ENCODE assay signal across 8 mouse cellular contexts in genomic region chr2:154791661-154792642, GRCm38 (mm10). TPM values are rescaled to one million over a fixed set of nuclear protein-coding genes. Genes with fewer than 3 reads are reported as not detected.
DNase-seq lines count a peak whose midpoint lies in the region; ATAC-seq lines count a peak whose summit lies in the region.

No protein-coding gene starts in this region.

- peak; percentile 75 for DNase-seq in ZHBTc4 (ENCODE audit: low read depth, low spot score)
- peak; percentile 69 to 72 for DNase-seq in gastrocnemius, adult 8-10 months (ENCODE audit: low spot score in 2 of 2)
- peak; percentile 83 for DNase-seq in induced T-regulatory cell, adult 2 months (ENCODE audit: low read depth)
- DNase-seq in left cerebral cortex, postnatal 25 days (ENCODE audit: low spot score in 2 of 2) = peak; percentile 43 to 57
- DNase-seq in right cerebral cortex, postnatal 36 days (ENCODE audit: low spot score in 2 of 2) = peak; percentile 25 to 40
- DNase-seq in urinary bladder, postnatal 4 days (ENCODE audit: low spot score in 2 of 2) = peak; percentile 78 to 83

- intact Hi-C loops in left cerebral cortex, postnatal 25 days (cut with DNase I) = loop anchor here (5.0 kb wide), 2 partner anchors 60 to 135 kb away; no protein-coding TSS in a partner anchor

- peak; percentile 24; the same call in 1 of the 2 replicates for ATAC-seq in common myeloid progenitor, adult 5-6 weeks (replicated peaks; ENCODE audit: low read depth, poor library complexity, severe bottlenecking)
- peak; percentile 31; the same call in 1 of the 2 replicates for ATAC-seq in megakaryocyte-erythroid progenitor cell, adult 5-6 weeks (replicated peaks; ENCODE audit: low FRiP score, low TSS enrichment, poor library complexity, severe bottlenecking)

RNA-seq across cellular contexts. Expression of gene a, which starts 0.8 kb away (rescaled TPM):
- not detected in 2 replicates for total RNA-seq in common myeloid progenitor, adult 5-6 weeks (2017)
- total RNA-seq in gastrocnemius, adult 8-10 months (2022) = not detected
- total RNA-seq in left cerebral cortex, postnatal 25 days (2021) = not detected
- not detected in 2 replicates for total RNA-seq in megakaryocyte-erythroid progenitor cell, adult 5-6 weeks (2014; fragmentation: Nextera tagmentation)
- not detected in 2 replicates for total RNA-seq in megakaryocyte-erythroid progenitor cell, adult 5-6 weeks (2017)

RNA-seq across cellular contexts. Expression of gene Raly, which starts 1.1 kb away (rescaled TPM):
- total RNA-seq in common myeloid progenitor, adult 5-6 weeks (2017) = 196 and 236 TPM in 2 replicates
- 10 to 100 TPM; 54.8 to 69.4 (median 58.4) TPM for total RNA-seq in gastrocnemius, adult 8-10 months (2022)
- total RNA-seq in left cerebral cortex, postnatal 25 days (2021) = 100 to 1,000 TPM in 1 of 2 experiments, 10 to 100 TPM in 1; 99.4 to 101 TPM
- 153 and 167 TPM in 2 replicates for total RNA-seq in megakaryocyte-erythroid progenitor cell, adult 5-6 weeks (2014; fragmentation: Nextera tagmentation)
- total RNA-seq in megakaryocyte-erythroid progenitor cell, adult 5-6 weeks (2017) = 152 and 190 TPM in 2 replicates

RNA-seq across cellular contexts. Expression of gene Gm14214, which starts 22.1 kb away (rescaled TPM):
- not detected in 2 replicates for total RNA-seq in common myeloid progenitor, adult 5-6 weeks (2017)
- not detected for total RNA-seq in gastrocnemius, adult 8-10 months (2022)
- total RNA-seq in left cerebral cortex, postnatal 25 days (2021) = not detected
- not detected in 2 replicates for total RNA-seq in megakaryocyte-erythroid progenitor cell, adult 5-6 weeks (2014; fragmentation: Nextera tagmentation)
- total RNA-seq in megakaryocyte-erythroid progenitor cell, adult 5-6 weeks (2017) = not detected in 2 replicates

Comparison
In these comparisons a context has a peak if more than half of its experiments do, and no peak if none do; other contexts are left out.
1. Peak in every context shown above with its lines: DNase-seq and ATAC-seq.
2. DNase-seq: peak in every context shown above with its lines; median percentile 83 in induced T-regulatory cell, adult 2 months; 80 in urinary bladder, postnatal 4 days; 75 in ZHBTc4; 70 in gastrocnemius, adult 8-10 months; 50 in left cerebral cortex, postnatal 25 days; 32 in right cerebral cortex, postnatal 36 days.